Mouse (Mus musculus) heart, embryonic 10.5 days (tissue): ENCODE results near the gene Dlgap4. TPM values are rescaled to one million over a fixed set of nuclear protein-coding genes. Genes with fewer than 3 reads are reported as not detected.

Experiments used
- DNase-seq: peaks from one replicate; pipeline ENCODE4 v3.0.0-alpha.2; 2017; ENCODE audit warnings: low spot score
- H3K27ac ChIP-seq: fragments of 300-500 bp; sonication (generic); 2 replicates; pipeline ENCODE4 v1.5.1; 2016; ENCODE audit warnings: mild to moderate bottlenecking
- H3K27me3 ChIP-seq: fragments of 300-500 bp; sonication (generic); 2 replicates; pipeline ENCODE4 v1.6.1; 2016; ENCODE audit warnings: mild to moderate bottlenecking; ENCODE audit not compliant: poor library complexity, insufficient read depth, severe bottlenecking
- H3K36me3 ChIP-seq: fragments of 300-500 bp; sonication (generic); 2 replicates; pipeline ENCODE4 v1.6.1; 2016; ENCODE audit warnings: mild to moderate bottlenecking, moderate library complexity
- H3K4me1 ChIP-seq: fragments of 300-500 bp; sonication (generic); 2 replicates; pipeline ENCODE4 v1.6.1; 2016; ENCODE audit warnings: mild to moderate bottlenecking
- H3K4me3 ChIP-seq: fragments of 300-500 bp; sonication (generic); 2 replicates; pipeline ENCODE4 v1.5.1; 2016; ENCODE audit warnings: mild to moderate bottlenecking, moderate library complexity
- H3K9me3 ChIP-seq: fragments of 300-500 bp; sonication (generic); 2 replicates; pipeline ENCODE4 v1.6.1; 2016; ENCODE audit warnings: mild to moderate bottlenecking, moderate library complexity
- WGBS: fragments of 180-500 bp; shearing (Covaris S2); methylation state at CpG from one replicate; pipeline ENCODE4 v1.1.7; 2016; 5-methylcytosine and 5-hydroxymethylcytosine counted together
- polyA plus RNA-seq: library from polyadenylated mRNA; unstranded; fragments of >200 nt; fragmentation: Nextera tagmentation; extraction: Ambion mirVana; gene quantifications from 2 replicates; pipeline ENCODE4 v1.2.1, GENCODE M21; 2016

Gene Dlgap4
- polyA plus RNA-seq, 1 experiment from 2014 or later = 95.7 TPM

- peak; percentile 73 for DNase-seq
These were observed 151.2 kb downstream of the Dlgap4 start for GRCm38 (mm10) chr2:156764747-156765146.

DNA sequence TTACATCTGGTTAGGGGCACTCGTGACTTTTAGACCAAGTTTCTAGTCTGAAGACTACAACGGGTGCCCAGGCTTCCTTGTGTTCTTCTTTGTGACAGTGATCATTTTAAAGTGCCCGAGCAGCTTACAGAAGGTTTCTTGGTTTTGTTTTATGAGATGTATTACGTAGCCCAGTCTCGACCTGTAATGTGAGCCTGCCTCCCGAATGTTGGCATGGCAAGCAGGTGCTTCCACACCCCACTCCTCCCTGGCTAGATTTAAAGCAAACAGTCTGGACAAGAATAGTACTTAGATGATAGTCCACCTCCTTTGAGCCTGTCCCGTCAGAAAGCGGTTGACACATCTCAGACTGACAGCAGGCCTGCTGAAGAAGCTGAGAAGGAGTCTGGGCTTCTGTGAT lies 152.1 kb downstream of the Dlgap4 start:
- H3K36me3 ChIP-seq = peaks cover 39% of the 10 kb centered on the region
- no peak overlapping the region for H3K4me3 ChIP-seq
- no peaks in the 10 kb centered on the region for H3K27me3 ChIP-seq
- 77% methylated on average over 8 of the region's 8 CpGs for WGBS
- peaks cover 29% of the 10 kb centered on the region for H3K4me1 ChIP-seq
- H3K9me3 ChIP-seq = no peaks in the 10 kb centered on the region
- peak overlapping the region; percentile 48; the same call in 1 of the 2 replicates for H3K27ac ChIP-seq
- DNase-seq = no peak

More at GRCm38 (mm10) chr2:156764747-156765146, 151.2 kb downstream of the Dlgap4 start:
- Histone ChIP-seq H3K36me3 (peaks cover 47% of the 10 kb centered on the region), H3K9me3 (no peaks in the 10 kb centered on the region), H3K27ac (peak overlapping the region; percentile 48), H3K4me1 (peaks cover 31% of the 10 kb centered on the region), H3K4me3 (no peak overlapping the region), H3K27me3 (no peaks in the 10 kb centered on the region)
- WGBS = 55% methylated on average over 4 of the region's 4 CpGs

GRCm38 (mm10) chr2:156766227-156767019 lies 152.9 kb downstream of the Dlgap4 start:
- H3K27me3 ChIP-seq = no peaks in the 10 kb centered on the region
- peaks cover 26% of the 10 kb centered on the region for H3K4me1 ChIP-seq
- DNase-seq = peak; percentile 75
- WGBS = 71% methylated on average over 10 of the region's 10 CpGs
- 0 out of 2 replicates have a peak overlapping the region, but pooled peaks have one; percentile 48 for H3K27ac ChIP-seq
- no peaks in the 10 kb centered on the region for H3K9me3 ChIP-seq
- no peak overlapping the region for H3K4me3 ChIP-seq
- peaks cover 31% of the 10 kb centered on the region for H3K36me3 ChIP-seq

GRCm38 (mm10) chr2:156767108-156767507 lies 153.6 kb downstream of the Dlgap4 start:
- Histone ChIP-seq H3K36me3 (peaks cover 24% of the 10 kb centered on the region), H3K9me3 (no peaks in the 10 kb centered on the region), H3K27me3 (no peaks in the 10 kb centered on the region), H3K4me1 (peaks cover 26% of the 10 kb centered on the region), H3K4me3 (no peak overlapping the region), H3K27ac (no peak overlapping the region)
- 78% methylated on average over 5 of the region's 5 CpGs for WGBS
- DNase-seq = no peak

DNA sequence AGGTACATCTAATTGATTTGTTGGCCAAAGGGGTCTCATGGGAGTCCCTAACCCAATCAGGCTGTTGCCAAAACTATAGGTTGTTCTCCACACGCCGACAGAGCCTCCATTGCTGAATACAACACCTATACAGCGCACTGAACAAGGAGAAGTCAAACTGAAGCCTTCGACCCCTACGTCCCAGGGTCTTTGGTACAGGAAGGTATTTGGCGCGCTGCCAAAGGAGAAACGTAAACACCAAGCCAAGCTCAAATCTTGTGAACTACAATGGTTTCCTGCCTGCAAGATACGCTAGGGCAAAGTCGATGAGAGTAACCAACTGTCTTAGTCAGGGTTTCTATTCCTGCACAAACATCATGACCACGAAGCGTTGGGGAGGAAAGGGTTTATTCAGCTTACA lies 155.8 kb downstream of the Dlgap4 start:
- Histone ChIP-seq H3K27me3 (no peaks in the 10 kb centered on the region), H3K9me3 (no peaks in the 10 kb centered on the region), H3K4me1 (peaks cover 27% of the 10 kb centered on the region), H3K36me3 (peaks cover 3% of the 10 kb centered on the region; the same call in 1 of the 2 replicates), H3K27ac (no peak overlapping the region), H3K4me3 (no peak overlapping the region)
- DNase-seq = peak; percentile 52
- WGBS = 73% methylated on average over 12 of the region's 12 CpGs

- Histone ChIP-seq H3K9me3 (no peaks in the 10 kb centered on the region), H3K4me3 (no peak overlapping the region), H3K27ac (no peak overlapping the region), H3K4me1 (peaks cover 39% of the 10 kb centered on the region), H3K36me3 (peaks cover 3% of the 10 kb centered on the region), H3K27me3 (peaks cover 5% of the 10 kb centered on the region; the same call in 1 of the 2 replicates)
- DNase-seq = peak; percentile 58
These were observed 160.0 kb downstream of the Dlgap4 start for GRCm38 (mm10) chr2:156773470-156773869.

GRCm38 (mm10) chr2:156774035-156774737 lies 160.7 kb downstream of the Dlgap4 start:
- Histone ChIP-seq H3K4me3 (peak overlapping the region; percentile 69), H3K4me1 (peaks cover 46% of the 10 kb centered on the region), H3K9me3 (no peaks in the 10 kb centered on the region), H3K27ac (peak overlapping the region; percentile 95), H3K36me3 (peaks cover 10% of the 10 kb centered on the region), H3K27me3 (peaks cover 5% of the 10 kb centered on the region; the same call in 1 of the 2 replicates)
- DNase-seq = peak; percentile 74
- WGBS = 72% methylated on average over 13 of the region's 13 CpGs

DNA sequence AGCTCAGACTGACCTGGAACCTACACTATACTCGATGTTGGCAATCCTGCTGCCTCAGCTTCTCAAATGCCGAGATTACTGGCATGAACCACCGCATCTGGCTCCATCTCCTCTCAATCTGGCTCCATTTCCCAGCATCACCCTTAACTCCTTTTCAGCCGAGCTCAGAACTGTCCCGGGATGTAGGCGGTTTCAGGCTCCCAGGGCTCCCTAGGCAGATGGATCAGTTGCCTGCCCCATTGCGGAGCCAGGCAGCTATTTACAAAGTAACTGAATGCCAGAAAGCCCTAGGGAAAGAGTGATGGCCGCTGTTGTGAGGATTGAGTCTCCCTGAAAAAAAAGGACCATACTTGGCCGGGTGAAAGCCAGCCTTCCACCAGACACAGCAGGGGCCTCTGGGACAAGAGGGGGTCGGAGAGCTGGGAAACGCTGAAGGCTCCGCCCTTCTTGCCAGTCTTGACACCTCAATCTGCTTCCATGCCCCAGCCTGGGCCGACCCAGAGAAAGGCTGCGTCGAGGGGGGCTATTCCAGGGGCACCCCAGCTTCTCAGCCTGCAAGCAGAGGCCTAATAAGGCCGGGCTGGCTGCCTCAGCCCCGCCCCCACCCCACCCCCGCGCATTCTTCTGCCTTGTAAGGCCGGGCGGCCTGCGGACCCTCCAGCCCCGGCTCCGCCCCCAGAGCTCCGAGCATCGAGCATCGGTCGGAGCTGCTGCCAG lies 161.4 kb downstream of the Dlgap4 start, which contains the start of gene Myl9:
Myl9 (plus strand) TSS at position 683 of the 717 bp plus-strand sequence.
- Histone ChIP-seq H3K4me1 (peaks cover 53% of the 10 kb centered on the region), H3K9me3 (no peaks in the 10 kb centered on the region), H3K36me3 (peaks cover 16% of the 10 kb centered on the region), H3K27me3 (peaks cover 5% of the 10 kb centered on the region; the same call in 1 of the 2 replicates), H3K4me3 (peak within 1 kb of the TSS; percentile 69), H3K27ac (peak within 1 kb of the TSS; percentile 95)
- DNase-seq = peak; percentile 96
- 3% methylated on average over 27 of the region's 28 CpGs for WGBS

DNA sequence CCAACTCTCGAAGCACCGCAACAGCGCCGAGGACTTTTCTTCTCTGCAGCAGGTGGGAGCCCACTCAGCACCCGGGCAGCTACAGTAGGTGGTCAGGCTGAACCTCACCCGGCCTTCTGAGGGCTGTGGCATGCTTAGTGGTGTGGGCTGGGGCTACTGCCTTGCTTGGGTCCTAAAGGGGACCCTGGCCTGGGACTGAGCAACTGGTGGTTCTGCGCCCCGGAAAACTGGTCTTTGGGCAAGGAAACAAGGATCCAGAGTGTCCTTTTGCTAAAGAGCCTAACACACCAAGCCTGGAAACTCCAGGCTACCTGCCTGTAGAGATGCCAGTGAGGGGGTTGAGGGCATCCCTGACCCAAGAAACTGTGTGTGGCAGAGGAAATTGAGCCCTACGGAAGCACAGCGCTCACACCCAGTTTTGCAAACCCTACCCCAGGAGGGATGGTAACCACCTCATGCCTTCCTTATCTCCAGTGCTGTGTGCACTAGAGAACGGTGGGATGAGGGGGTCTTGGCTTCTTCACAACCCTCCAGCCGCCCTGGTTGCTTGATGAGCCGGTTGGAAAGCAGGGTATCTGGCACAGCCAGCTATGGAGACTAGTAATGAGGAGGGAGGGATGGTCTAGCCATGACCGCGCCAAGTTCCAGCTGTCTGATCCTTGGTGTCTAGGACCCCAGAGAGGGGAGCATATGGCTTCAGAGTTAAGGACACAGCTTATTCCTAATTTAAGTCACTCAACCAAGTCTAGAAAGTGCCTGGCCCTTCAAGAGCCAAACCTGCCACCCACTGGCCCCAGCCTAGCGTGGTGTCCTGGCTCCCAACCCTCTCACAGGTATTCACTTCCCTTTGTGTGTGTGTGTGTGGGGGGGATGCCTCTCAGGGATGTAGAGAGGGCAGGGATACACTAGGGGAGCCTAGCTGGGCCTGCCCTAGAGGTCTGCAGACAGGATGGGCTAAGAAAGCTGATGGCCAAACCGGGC lies 162.2 kb downstream of the Dlgap4 start:
- Histone ChIP-seq H3K4me1 (peaks cover 62% of the 10 kb centered on the region), H3K9me3 (no peaks in the 10 kb centered on the region), H3K4me3 (peak overlapping the region; percentile 69), H3K27ac (peak overlapping the region; percentile 95), H3K36me3 (peaks cover 24% of the 10 kb centered on the region), H3K27me3 (peaks cover 5% of the 10 kb centered on the region; the same call in 1 of the 2 replicates)
- DNase-seq = peak; percentile 73
- 26% methylated on average over 17 of the region's 17 CpGs for WGBS

DNA sequence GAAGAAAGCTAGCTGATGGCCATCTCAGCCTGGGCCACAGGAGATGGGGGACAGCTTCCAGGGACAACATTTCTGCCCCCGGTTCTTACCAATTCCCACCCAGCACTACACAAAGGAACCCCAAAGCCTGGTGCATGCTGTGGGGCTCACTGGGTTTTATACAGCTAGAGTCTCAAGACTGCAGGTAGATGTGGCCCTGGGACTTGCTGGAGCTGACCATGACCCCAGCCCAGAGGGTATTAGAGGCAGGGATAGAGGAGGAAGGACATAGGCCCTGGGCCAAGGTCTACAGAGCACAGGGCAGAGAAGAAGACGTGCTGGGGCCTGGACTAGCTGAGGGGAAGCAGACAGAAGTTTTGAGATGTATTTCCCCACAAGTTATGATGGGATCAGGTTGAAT lies 163.4 kb downstream of the Dlgap4 start:
- peaks cover 70% of the 10 kb centered on the region for H3K4me1 ChIP-seq
- WGBS = 71% methylated on average over 2 of the region's 2 CpGs
- no peaks in the 10 kb centered on the region for H3K9me3 ChIP-seq

DNA sequence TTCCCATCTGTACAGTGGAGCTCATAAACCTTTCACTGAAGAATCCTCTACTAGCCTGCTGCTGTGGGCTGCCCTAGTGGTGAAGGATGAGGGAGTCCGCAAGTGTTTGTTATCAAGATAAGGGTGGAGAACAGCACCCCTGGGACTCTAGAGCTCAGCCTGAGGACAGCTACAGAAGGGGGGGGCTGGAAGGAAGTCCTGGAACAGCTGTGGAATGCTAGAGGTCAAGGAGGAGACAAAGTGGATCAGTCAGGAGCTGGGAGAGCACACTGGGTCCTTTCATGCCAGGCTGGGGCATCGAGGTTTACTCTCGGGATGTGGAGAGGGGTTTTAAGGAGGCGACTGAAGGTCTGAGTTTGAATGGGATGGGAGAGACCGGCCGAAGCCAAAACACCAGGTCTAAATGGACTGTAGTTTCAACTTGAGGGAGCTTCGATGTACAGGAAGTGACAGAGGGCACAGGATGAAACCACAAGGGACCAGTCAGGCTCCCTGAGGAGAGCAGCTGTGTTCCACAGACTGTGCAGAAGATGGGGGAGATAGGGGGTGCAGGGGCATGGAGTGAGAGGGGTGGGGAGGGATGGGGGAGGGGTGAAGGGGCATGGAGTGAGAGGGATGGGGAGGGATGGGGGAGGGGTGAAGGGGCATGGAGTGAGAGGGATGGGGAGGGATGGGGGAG lies 164.0 kb downstream of the Dlgap4 start:
- 38% methylated on average over 7 of the region's 7 CpGs for WGBS
- peaks cover 5% of the 10 kb centered on the region; the same call in 1 of the 2 replicates for H3K27me3 ChIP-seq
- H3K4me3 ChIP-seq = peak overlapping the region; percentile 69
- no peaks in the 10 kb centered on the region for H3K9me3 ChIP-seq
- H3K4me1 ChIP-seq = peaks cover 74% of the 10 kb centered on the region
- DNase-seq = no peak
- H3K27ac ChIP-seq = peak overlapping the region; percentile 79
- H3K36me3 ChIP-seq = peaks cover 41% of the 10 kb centered on the region

More for the DNA sequence above, 163.4 kb downstream of the Dlgap4 start:
- H3K36me3 ChIP-seq = peaks cover 36% of the 10 kb centered on the region
- peak overlapping the region; percentile 69 for H3K4me3 ChIP-seq
- peak overlapping the region; percentile 79 for H3K27ac ChIP-seq
- peaks cover 5% of the 10 kb centered on the region; the same call in 1 of the 2 replicates for H3K27me3 ChIP-seq
- DNase-seq = peak; percentile 52
